Mouse (Mus musculus) liver, postnatal 0 days (tissue): ENCODE measurements around the gene B3gnt2. TPM values are rescaled to one million over a fixed set of nuclear protein-coding genes. Genes with fewer than 3 reads are reported as not detected.

Source experiments
- ATAC-seq: fragments of 200-750 bp; cut with Nextera tagmentation; 2 replicates; pipeline ENCODE4 v1.8.0; 2017; ENCODE audit warnings: mild to moderate bottlenecking, moderate library complexity
- DNase-seq: peaks from one replicate; pipeline ENCODE4 v3.0.0-alpha.2; 2016
- H3K27ac ChIP-seq: fragments of 300-500 bp; sonication (generic); 2 replicates; pipeline ENCODE4 v1.5.1; 2014; ENCODE audit warnings: antibody characterized with exemption, moderate library complexity, mild to moderate bottlenecking, low read depth
- H3K27me3 ChIP-seq: fragments of 300-500 bp; sonication (generic); 2 replicates; pipeline ENCODE4 v1.6.1; 2014; ENCODE audit warnings: low read length, control low read depth, mixed read lengths; ENCODE audit not compliant: insufficient read depth
- H3K36me3 ChIP-seq: fragments of 300-500 bp; sonication (generic); replicated peaks from 2 replicates; pipeline ENCODE4 v1.6.1; 2014; ENCODE audit warnings: mild to moderate bottlenecking, control low read depth, low read length, moderate library complexity, mixed read lengths; ENCODE audit not compliant: insufficient read depth
- H3K4me1 ChIP-seq: fragments of 300-500 bp; sonication (generic); 2 replicates; pipeline ENCODE4 v1.6.1; 2014; ENCODE audit warnings: antibody characterized with exemption, mild to moderate bottlenecking, control low read depth; ENCODE audit not compliant: insufficient read depth
- H3K4me2 ChIP-seq: fragments of 300-500 bp; sonication (generic); 2 replicates; pipeline ENCODE4 v1.6.1; 2014; ENCODE audit warnings: low read depth, mild to moderate bottlenecking, low read length, moderate library complexity, mixed read lengths
- H3K4me3 ChIP-seq: fragments of 300-500 bp; sonication (generic); 2 replicates; pipeline ENCODE4 v1.5.1; 2014; ENCODE audit warnings: low read depth, low read length
- H3K9ac ChIP-seq: fragments of 300-500 bp; sonication (generic); replicated peaks from 2 replicates; pipeline ENCODE4 v1.6.1; 2014; ENCODE audit warnings: mild to moderate bottlenecking, moderate library complexity
- H3K9me3 ChIP-seq: fragments of 300-500 bp; sonication (generic); 2 replicates; pipeline ENCODE4 v1.6.1; 2016; ENCODE audit warnings: mild to moderate bottlenecking, control low read depth, low read length, mixed read lengths
- CTCF ChIP-seq: sonication (generic); IDR thresholded peaks from 2 replicates; pipeline ENCODE4 v1.5.1; 2016; ENCODE audit warnings: antibody characterized with exemption, low read depth
- EP300 ChIP-seq: IDR thresholded peaks from 2 replicates; pipeline ENCODE4 v1.6.1; 2016; ENCODE audit warnings: antibody characterized with exemption, low read depth, mild to moderate bottlenecking
- WGBS: fragments of 180-500 bp; shearing (Covaris S2); extraction: QIAGEN DNeasy Blood & Tissue Kit; methylation state at CpG from one replicate; pipeline ENCODE4 v1.1.7; 2014; ENCODE audit not compliant: insufficient replicate concordance; 5-methylcytosine and 5-hydroxymethylcytosine counted together
- polyA plus RNA-seq: library from polyadenylated mRNA; unstranded; fragments of >200 nt; fragmentation: Nextera tagmentation; extraction: Ambion mirVana; gene quantifications from 2 replicates; pipeline ENCODE4 v1.2.1, GENCODE M21; 2015

B3gnt2 gene
- polyA plus RNA-seq, 1 experiment from 2014 or later = 10.0 TPM

GRCm38 (mm10) chr11:22838361-22838760, 22.4 kb downstream of the B3gnt2 start:
- 0 out of 2 replicates have a peak overlapping the region, but pooled peaks have one; percentile 6 for H3K27ac ChIP-seq
- no peak overlapping the region for H3K9ac ChIP-seq
- TF ChIP-seq EP300 (no peak), CTCF (no peak)
- no peak overlapping the region for H3K4me2 ChIP-seq
- peaks cover 39% of the 10 kb centered on the region for H3K4me1 ChIP-seq
- no peak overlapping the region for H3K4me3 ChIP-seq
- ATAC-seq (no peak), DNase-seq (no peak)
- H3K9me3 ChIP-seq = no peaks in the 10 kb centered on the region
- 61% methylated on average over 1 of the region's 1 CpGs for WGBS
- H3K36me3 ChIP-seq = peaks cover 36% of the 10 kb centered on the region
- no peaks in the 10 kb centered on the region for H3K27me3 ChIP-seq

DNA sequence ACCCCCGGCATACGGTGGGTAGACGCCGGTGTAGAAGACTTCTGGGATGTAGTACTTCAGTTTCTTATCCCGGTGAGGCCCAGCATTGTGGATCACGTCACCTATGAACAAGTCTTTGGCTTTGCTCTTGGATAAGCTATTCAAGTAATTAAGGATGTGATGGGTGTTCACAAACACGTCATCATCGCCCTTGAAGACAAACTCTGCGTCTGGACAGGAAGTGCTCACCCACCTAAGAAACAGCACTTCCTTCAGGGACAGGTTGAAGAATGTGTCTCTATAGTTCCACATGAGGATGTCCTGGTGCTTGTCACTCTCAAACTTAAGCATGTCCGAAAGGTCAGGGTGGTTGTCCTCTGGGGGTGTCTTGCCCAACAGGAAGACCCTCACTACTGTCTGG, 24.5 kb downstream of the B3gnt2 start:
- no peak overlapping the region for H3K27ac ChIP-seq
- ATAC-seq = no peak
- no peaks in the 10 kb centered on the region for H3K27me3 ChIP-seq
- no peaks in the 10 kb centered on the region for H3K9me3 ChIP-seq
- TF ChIP-seq CTCF (no peak), EP300 (no peak)
- no peak for DNase-seq
- H3K4me3 ChIP-seq = no peak overlapping the region
- peaks cover 39% of the 10 kb centered on the region for H3K36me3 ChIP-seq
- WGBS = 86% methylated on average over 10 of the region's 10 CpGs
- no peak overlapping the region for H3K4me2 ChIP-seq
- peaks cover 27% of the 10 kb centered on the region for H3K4me1 ChIP-seq
- H3K9ac ChIP-seq = no peak overlapping the region

DNA sequence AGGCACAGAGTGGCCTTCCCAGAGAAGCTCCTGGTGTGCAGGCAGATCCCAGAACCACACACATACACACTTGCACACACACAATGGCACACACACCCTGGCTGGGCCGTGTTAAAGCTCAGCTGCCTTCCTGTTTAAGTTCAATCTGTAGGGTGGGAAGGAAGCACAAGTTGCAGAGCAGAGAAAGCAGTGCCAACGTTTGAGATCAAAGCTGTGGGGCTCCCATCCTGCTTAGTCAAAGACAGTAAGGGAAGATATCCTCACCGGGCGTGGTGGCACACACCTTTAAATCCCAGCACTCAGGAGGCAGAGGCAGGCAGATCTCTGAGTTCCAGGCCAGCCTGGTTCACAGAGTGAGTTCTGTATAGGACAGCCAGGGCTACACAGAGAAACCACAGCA, 28.2 kb downstream of the B3gnt2 start:
- DNase-seq (no peak), ATAC-seq (no peak)

GRCm38 (mm10) chr11:22831916-22832315, 28.8 kb downstream of the B3gnt2 start:
- no peak overlapping the region for H3K4me3 ChIP-seq
- H3K4me2 ChIP-seq = no peak overlapping the region
- ATAC-seq (peak; percentile 29; the same call in 1 of the 2 replicates), DNase-seq (no peak)
- H3K9ac ChIP-seq = no peak overlapping the region
- 0 out of 2 replicates have a peak, but pooled peaks cover 3% of the 10 kb centered on the region for H3K4me1 ChIP-seq
- H3K9me3 ChIP-seq = no peaks in the 10 kb centered on the region
- WGBS = 67% methylated on average over 11 of the region's 11 CpGs
- peak overlapping the region; percentile 55; the same call in 1 of the 2 replicates for H3K27ac ChIP-seq
- peaks cover 39% of the 10 kb centered on the region for H3K36me3 ChIP-seq
- no peaks in the 10 kb centered on the region for H3K27me3 ChIP-seq
- no peak for TF ChIP-seq EP300
- TF ChIP-seq CTCF = no peak

More for the DNA sequence above, 28.2 kb downstream of the B3gnt2 start:
- no peaks in the 10 kb centered on the region for H3K27me3 ChIP-seq
- WGBS = 55% methylated on average over 4 of the region's 4 CpGs
- H3K36me3 ChIP-seq = peaks cover 39% of the 10 kb centered on the region
- TF ChIP-seq CTCF (no peak), EP300 (no peak)
- H3K4me3 ChIP-seq = no peak overlapping the region
- H3K4me1 ChIP-seq = 0 out of 2 replicates have a peak, but pooled peaks cover 3% of the 10 kb centered on the region
- no peaks in the 10 kb centered on the region for H3K9me3 ChIP-seq
- peak overlapping the region; percentile 55; the same call in 1 of the 2 replicates for H3K27ac ChIP-seq
- no peak overlapping the region for H3K9ac ChIP-seq
- no peak overlapping the region for H3K4me2 ChIP-seq

DNA sequence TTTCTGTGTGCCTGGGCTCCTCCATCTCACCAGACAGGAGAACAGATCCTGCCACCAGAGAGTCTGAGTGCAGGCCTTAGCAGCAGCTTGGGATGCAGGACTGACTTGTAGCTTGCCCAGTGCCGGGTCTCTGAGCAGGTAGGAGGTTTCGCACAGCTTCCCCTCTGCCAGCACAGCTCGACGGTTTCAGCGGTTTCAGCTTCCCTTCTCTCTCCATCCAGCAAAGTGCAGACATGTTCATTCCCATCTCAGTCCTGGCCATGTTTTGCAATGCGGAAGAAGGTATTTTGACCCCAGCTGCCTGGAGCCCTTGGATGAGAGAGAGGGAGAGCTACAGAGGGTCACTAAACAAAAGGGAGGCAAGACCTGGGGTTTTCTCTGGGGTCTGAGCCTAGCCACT, 30.1 kb downstream of the B3gnt2 start:
- no peaks in the 10 kb centered on the region for H3K9me3 ChIP-seq
- no peak overlapping the region for H3K9ac ChIP-seq
- no peak for TF ChIP-seq CTCF
- WGBS = 59% methylated on average over 6 of the region's 6 CpGs
- DNase-seq (no peak), ATAC-seq (no peak)
- no peaks in the 10 kb centered on the region for H3K27me3 ChIP-seq
- no peak overlapping the region for H3K4me2 ChIP-seq
- no peaks in the 10 kb centered on the region for H3K4me1 ChIP-seq
- H3K4me3 ChIP-seq = no peak overlapping the region
- H3K27ac ChIP-seq = no peak overlapping the region
- H3K36me3 ChIP-seq = peaks cover 29% of the 10 kb centered on the region

- H3K27ac ChIP-seq = no peak overlapping the region
- no peak for DNase-seq
- no peak overlapping the region for H3K4me3 ChIP-seq
- 69% methylated on average over 5 of the region's 5 CpGs for WGBS
- TF ChIP-seq EP300 = no peak
- no peak for TF ChIP-seq CTCF
- H3K9ac ChIP-seq = no peak overlapping the region
- H3K27me3 ChIP-seq = no peaks in the 10 kb centered on the region
- no peak overlapping the region for H3K4me2 ChIP-seq
- H3K4me1 ChIP-seq = no peaks in the 10 kb centered on the region
- peaks cover 24% of the 10 kb centered on the region for H3K36me3 ChIP-seq
- ATAC-seq = no peak
- no peaks in the 10 kb centered on the region for H3K9me3 ChIP-seq
Observed at GRCm38 (mm10) chr11:22830179-22830611, 30.6 kb downstream of the B3gnt2 start.
